Mouse (Mus musculus): ENCODE data around the gene Smpd2.

DNA sequence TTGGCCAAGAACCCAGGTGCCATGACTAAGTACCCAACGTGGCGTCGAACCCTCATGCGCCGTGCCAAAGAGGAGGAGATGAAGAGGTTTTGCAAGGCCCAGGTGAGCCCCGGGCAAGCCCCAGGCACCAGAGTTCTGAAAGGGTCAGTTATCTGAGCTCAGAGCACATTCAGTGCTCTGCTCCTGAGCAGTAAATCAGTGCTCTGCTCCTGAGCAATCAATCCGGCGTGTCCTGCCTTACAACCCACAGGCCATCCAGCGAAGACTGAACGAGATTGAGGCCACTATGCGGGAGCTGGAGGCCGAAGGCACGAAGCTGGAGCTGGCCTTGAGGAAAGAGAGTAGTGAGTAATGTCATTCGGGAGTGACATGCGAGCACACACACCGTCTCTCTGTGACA is 4.4 kb downstream of the Smpd2 start:
- TF ChIP-seq EP300 (optimal IDR thresholded peaks at IDR 0.05): no peak
- no peak for TF ChIP-seq CTCF (IDR thresholded peaks at IDR 0.05; ENCODE audit: low read depth)
